Mouse (Mus musculus) cerebellum, postnatal 14 days (tissue): ENCODE measurements around the gene Lhx1.
A peak's percentile ranks its signal among the peaks of the same experiment; 100 is the strongest.

Experiments used
- DNase-seq, 2 experiments: peaks; one replicate each; pipeline ENCODE4 v3.0.0; 2021; ENCODE audit warnings: mixed read lengths in 2 of 2

Gene Lhx1

DNA sequence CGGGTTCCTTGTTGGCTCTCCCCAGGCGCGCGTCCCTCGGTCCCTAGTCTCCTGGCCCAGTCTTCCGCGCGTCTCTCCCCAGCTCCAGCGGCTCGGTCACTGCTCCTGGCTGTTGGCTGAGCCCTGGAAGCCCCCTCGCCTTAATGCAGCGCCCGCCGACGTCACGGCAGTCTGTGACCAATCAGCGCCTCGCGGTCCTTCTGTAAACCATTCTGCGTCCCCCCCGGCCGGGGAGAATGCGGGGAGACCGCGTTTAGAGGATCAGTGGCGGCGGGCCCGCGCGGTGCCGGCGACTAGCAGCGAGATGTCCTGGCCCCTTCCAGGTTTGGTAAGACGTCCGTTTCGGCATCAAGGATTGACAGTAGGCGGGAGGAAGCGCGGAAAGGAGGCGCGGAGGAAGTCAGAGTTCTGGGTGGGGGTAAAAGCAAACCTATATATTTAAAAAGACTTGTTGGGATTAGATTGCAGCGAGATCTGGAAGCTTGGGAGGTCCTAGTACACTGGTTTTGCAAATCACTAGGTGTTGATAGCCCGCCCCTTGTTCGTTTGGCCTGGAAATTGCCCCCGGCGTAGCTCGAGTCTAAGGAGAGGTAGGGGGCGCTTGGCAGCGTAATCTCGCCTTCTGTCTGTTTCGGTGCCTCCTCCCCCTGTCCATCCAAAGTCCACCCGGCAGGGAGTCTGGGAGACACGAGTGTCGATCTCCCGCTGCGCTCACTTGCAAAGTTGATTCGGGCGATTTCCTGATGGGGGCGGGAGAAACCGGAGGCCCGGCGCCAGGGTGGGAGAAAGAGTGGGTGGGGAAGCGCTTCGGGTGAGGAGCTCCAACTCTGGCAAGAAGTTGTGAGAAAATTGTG lies at the start of gene Lhx1:
Lhx1 (minus strand) TSS at position 115 of the 854 bp plus-strand sequence.
- peak; percentile 94 to 98 for DNase-seq

DNA sequence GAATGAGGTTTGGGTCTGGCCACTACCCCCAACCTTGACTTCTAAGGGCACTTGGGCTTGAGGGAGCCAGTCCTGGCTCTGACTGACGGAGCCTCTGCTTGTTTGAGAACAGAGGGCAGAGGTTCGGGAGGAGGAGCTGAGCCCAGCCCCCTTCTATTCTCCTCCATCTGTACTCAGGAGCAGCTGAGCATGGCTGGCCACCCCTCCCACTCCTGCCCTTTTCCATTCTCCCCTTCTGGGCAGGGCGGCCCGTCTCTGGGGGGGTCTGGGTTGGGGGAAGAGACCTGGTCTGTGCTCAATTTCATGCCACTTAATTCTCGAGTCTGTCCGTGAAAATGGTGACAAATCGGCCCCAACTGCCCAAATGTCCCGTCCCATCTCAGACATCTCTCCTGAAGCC lies 49.5 kb upstream of the Lhx1 start:
- DNase-seq: no peak

DNA sequence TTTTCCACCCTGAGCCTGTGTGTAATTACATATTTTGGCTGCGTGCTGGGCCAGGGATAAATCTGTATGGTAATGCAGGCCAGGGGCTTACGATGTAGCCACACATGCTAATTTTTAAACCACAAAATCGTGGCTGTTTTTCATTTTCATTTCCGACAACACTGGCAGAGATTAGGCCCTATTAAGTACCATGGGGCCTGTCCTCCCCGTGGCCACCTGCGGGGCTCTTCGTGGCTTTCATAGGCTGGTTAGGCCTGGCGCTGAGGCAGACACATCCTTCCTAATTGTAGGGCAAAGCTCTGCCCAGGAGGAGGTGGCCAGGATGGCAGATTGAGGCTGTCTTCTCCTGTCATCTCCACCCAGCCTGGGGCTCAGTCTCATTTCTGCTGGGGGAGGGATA lies 48.3 kb upstream of the Lhx1 start:
- DNase-seq: no peak

DNA sequence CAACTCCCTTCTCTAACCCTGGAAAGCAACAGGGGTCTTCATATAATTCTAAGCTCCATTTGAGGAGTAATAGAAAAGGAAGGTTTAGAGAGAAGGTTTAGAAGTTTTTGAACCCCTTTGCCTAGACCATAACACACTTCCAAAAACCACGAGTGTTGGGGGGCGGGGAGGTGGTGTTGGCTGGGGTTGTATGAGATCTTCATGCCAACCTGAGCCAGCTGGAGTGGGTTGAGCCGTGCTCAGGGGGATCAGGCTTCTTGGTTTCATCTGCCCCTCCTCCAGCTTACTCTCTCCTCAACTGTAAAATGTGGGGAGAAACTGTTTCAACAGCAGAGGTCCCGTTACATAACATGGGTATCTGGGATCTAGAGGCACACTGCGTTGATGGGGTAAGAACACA lies 45.5 kb upstream of the Lhx1 start:
- DNase-seq: peak; percentile 48 to 63

DNA sequence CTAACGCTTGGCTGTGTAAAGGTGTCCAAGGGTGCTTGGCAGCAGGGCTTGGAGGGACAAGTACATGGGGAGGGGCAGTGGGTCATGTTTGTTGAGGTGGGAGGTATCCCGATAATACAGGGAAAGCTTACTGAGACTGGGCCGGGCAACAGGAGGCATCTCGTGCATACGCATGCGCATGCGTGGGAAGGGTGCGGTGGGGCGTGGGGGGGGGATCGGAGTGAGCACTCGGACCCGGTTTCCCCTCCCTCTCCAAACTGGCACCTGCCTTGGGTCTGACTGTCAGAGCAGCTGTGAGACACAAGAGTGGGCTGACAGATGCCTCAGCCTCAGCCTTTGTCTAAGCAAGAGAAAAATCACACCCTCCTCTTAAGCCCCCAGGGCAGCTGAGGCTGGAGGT lies 45.1 kb upstream of the Lhx1 start:
- DNase-seq: peak; percentile 75 to 80

DNA sequence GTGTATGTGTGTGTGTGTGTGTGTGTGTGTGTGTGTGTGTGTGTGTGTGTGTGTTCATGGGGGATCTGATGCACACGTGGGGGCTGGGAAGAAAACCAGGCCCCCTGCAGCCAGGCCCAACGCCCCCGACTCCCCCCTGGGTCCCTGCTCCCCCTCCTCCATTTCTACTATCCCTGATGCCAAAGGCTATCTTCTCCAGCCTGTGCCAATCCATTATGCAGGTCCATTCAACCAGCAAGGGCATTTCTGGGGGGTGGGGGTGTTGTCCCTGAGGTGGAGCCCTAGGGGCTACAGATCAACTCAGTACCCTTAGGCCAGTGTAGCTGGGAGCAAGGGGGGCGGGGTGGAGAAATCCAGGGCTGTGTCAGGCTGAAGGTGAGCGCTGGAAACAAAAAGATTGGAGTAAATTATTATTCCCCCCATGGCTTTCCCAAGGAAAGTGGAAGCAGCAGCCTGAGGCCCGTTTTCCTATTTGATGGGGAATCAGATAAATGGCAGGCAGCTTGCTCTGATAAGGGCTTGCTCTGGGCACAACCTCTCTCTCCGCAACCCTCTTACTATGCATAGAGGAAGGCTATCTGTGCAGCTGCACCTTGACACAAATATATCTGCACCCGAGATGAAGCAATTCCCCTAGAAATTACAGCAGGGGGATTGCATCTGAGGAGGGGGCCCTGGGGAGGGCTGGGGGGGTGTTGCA lies 43.9 kb upstream of the Lhx1 start:
- DNase-seq: no peak

DNA sequence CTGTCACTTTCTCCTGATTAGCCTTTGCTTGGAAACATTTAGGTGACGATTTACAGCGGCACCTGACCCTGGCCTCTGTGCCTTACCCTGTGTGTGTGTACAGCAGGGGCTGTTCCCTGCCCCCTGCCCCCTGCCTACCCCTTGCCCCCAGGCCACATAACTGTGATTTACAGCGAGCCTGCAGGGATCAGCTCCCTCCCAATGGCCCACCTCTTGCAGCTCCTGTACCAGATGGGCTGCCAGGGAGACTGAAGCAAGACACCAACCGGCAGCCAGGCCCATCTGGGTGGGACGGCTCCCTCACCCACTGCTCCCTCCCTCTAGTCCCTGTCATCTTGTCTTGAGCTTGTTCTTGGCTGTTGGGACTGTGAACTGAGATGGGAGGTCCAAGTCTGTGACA lies 43.1 kb upstream of the Lhx1 start:
- no peak for DNase-seq

DNA sequence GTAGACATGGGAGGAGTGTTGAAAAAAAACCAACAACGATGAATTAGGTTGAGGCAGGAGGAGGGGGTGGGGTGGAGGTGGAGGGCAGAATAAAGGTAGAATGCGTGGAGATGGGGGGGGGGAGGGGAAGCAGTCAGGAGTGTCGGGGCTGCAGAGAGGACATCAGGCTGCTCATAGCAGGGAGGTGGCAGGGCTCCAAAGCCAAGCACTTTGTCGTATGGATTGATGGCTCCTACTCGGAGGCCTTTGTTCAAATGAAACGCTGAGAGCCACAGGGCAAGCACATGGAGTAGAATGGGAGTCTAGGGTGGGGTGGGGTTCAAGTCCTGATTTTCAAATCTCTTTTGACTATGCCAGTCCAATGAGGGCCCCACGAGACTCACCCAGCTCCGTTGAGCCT lies 41.4 kb upstream of the Lhx1 start:
- peak; percentile 63 to 70 for DNase-seq

DNA sequence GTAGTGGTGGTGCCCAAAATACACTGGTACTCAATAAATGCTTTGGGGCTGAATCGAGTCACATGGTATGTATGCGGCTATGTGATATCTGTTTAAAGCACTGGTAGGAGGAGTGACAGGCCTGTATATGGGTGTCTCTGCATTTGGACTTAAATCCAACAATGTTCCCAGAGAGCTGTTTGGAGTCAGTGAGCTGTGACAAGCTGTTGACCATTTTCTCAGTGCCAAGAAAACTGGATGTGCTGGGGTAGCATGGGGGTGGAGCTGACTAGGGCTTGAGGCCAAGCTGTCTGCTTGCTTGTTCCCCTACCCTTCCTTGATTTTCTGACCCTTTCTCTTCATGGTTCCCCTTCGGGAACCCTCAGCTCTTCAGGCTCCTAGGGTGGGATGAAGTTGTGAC lies 39.9 kb upstream of the Lhx1 start:
- no peak for DNase-seq

DNA sequence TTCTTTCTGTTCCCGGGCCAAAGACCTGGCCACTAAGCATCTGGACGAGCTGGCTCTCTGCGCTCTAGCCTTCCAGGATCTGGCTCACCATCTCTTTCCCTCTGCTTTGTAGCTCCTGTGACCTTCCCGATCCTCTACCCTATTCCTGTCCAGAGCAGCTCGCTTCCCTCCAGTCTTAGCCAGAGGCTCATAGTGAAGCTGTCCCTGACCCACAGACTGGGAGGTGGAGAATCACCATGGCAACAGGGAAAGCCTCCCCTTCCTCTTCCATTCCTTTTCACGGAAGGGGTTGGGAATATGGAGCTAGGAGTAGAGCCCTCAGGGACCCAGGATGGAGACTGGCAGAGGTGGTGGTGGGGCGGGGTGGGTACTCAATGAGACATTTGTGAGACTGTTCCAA lies 38.0 kb upstream of the Lhx1 start:
- no peak for DNase-seq

DNA sequence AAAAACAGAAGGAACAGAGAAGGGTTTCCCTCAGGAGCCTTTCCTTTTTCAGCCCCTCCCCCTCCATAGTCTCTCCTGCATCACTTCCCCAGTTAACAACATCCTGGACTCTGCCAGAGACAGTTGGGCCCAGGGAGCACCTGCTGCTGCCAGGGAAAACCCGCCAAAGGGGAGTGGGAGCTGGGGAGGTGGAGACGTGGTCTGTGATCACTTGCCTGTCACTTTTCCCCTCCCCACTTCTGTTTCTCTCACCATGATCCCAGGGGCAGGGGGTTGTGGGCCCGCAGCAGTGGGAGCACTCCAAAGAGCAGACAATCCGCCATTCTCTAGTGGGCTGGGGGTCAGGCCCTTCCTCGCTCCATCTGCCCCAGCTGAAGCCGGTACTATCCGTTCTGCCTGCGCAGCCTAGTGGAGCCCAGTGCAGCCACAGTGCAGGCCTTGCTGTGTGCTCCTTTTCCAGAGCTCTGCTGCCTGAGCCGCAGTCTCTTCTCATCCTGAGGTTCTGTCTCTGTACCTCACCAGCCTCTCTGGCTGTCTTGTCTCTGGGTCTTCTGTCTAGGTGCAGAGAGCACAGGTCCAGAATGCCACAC lies 37.5 kb upstream of the Lhx1 start:
- DNase-seq: peak; percentile 58 to 60

DNA sequence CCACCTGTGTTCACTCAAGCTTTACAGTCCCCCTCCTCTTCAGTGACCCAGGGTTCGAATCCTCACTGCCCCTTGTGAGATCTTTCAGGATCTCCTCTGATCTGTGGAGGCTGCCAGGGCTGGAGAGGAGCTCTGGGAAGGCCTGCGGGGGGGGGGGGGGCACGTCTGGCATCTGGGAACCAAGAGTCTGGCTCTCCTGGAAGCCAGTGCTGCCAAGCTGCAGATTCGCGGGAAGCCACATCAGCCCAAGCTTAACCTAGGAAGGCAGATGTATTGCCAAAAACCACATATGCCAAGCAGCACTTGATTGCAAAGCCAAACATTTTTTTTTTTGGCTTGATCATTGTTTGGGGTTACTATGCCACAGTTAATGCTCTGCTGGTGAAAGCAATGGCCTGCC lies 36.2 kb upstream of the Lhx1 start:
- no peak for DNase-seq

DNA sequence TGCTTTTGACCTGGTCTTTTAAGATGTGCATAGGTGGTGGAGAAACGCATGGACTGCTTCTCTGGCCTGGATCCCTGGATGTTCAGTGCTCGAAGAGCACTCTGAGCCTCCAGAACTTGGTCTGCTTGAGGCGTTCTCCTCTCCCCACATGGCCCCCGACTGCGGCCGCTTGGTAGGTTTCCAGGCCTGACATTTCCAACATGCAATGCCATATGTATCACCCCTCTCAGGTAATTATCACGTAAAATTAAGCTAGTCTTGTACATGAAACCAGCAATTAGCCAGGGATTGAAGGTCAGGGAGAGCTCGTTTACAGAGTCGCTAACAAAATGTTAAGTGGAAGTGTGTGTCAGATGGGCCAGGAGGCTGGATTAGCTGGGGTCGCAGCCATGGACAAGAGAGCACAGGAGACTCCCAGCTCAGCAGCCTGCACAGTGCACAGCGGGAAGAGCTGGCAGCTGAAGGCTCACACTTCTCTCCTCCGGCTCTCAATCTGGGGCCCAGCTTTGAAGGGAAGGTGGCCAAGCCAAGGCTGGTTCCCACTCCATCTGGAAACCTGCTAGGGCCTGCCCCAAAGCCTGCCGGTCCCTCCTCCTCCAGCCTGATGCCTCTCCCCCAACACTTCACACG lies 28.6 kb upstream of the Lhx1 start:
- DNase-seq: peak; percentile 76 to 85

DNA sequence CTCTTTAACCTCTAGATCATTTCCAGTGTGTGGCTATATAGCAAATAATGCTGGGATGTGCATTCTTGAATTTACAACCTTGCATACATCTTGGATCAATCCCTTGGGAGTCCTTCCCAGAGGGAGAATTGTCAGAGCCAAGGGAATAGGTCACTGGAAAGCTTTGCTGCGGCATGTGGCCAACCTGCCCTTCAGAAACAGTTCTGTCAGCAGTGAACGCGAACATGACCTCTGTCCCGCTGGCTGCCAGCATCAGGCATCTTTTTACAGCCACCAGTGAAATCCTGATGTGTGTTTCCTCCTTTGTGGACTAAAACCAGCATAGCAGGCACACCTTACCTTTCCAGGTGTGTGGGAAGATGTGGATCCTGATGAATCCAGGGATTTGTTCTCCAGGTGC lies 26.0 kb upstream of the Lhx1 start:
- DNase-seq: no peak

DNA sequence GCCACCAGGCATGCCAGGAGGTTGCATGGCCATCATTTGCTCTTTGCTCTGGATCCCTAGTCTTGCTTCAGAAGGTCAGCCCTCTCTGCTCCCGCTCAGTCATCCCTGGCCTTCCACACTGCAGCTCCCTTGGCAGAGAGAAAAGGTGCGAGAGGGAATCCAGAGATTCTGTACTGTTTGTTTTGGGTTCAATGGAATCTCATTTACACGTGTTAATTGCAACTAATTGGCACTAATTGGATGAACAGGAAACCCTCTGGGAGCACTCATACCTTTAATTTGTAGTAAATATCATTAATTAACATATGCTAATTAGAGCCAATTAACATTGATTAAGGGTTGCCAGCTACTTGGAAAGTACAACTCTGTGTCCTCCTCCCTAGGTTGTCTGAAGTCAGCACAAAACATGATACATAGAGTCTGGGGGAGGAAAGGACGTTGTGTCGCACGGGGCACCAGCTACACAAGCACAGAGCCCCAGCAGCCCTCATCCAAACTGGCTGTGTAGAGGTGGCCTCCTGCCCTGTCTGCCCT lies 24.0 kb upstream of the Lhx1 start:
- DNase-seq: no peak

DNA sequence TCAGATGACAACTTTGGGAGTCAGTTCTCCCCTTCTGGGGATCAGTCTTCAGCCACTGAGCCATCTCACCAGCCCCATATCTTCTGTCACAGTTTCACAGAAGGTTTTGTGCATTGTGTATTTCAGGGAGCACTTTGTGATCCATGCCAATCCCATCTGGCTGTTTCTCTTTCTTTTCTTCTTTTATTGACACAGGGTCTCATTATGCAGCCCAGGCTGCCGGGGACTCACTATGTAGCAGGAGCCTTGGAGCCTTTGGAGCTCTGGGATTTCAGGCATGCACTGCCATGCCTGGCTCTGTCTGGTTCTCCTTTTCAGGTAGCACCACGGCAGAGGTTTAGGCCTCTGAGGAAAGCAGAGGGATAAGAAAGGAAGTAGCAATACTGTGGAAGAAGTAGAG lies 23.0 kb upstream of the Lhx1 start:
- DNase-seq: no peak

DNA sequence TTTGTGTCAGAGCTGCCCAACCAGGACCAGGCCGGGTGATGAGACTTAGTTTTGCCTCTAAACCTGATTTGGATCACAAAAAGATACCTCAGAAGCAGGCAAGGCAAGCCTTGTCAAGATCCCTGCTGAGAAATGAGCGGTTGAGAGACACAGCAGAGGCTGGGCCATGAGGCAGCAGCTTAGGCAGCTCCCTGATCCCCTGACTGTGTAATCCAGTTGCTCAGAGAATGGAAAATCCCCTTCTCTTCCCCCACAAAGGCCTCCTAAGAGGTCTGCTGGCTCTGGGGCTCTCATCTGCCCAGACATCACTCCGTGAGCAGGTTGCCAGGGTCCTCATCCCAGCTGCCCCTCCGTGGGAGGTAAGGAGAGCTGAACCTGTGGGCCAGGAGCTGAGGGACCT lies 14.6 kb upstream of the Lhx1 start:
- DNase-seq: no peak

DNA sequence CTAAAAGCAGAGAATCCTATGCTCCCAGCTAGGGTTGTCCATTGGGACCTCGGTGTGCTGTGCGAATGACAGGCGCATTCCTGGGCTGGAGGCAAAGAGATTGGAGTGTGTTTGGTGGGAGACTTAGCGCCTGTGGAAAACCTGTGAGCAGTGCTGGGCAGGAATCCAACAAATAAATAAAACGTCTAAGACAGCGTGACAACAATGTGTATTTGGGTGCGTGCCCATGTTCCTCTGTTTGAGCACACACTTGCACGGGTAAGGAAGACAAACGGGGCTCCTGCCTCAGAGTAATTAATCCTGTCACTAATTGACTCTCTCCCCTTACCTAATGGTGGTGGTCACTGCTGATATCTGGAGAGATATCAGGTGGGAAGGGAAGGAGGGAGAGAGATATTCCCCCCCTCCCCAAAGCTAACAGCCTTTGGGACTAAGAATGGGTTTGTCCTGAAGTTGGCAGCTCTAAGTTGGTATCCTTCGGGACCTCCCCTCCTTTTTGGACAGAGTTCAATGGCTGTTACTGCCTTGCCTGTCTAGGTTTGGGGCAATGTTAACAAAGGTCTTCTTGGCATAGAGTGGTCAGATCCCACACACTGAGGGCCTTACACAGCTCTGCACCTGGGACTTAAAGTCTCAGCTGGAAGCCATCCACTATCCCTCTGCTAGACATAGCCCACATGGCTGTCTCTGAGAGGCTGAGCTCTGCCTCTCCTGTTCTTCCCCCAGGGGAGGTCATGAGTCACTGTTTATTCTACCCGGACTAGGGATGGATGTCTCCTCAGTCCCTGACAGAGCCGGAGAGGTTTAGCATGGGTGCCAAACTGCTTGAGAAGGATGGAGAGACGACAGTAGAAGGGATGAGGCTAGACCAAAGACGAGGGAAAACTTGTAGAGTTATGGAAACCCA lies 4.7 kb upstream of the Lhx1 start:
- DNase-seq: peak; percentile 51 to 63

DNA sequence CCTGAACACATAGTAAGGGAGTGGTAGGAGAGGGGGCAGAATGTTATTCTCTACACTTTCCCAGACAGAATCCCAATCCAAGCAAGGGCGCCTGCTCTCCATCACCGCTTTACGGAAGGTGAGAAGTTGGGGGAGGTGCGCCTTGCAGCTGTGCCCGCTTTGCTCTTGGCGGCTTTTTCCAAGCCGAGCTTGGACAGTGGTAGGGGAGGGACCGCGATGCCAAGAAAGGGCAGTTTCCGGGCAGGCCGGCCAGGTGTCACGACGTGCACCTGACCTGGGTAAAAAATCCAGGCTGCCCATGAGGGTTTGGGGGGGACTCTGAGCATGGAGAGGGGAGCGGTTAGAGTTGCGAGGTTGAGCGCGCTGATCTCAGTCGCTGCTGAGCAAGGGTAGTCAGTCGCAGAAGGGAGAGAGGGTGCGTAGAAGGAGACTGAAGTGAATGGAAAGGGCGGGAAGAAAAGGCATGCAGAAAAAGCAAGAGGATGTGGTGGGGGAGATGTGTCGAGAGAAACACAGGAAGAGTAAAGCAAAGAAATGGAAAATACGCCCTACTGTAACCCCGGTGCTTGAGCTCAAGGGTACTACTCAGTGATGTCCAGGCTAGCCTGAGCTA lies 3.9 kb upstream of the Lhx1 start:
- DNase-seq: peak; percentile 60 to 65

DNA sequence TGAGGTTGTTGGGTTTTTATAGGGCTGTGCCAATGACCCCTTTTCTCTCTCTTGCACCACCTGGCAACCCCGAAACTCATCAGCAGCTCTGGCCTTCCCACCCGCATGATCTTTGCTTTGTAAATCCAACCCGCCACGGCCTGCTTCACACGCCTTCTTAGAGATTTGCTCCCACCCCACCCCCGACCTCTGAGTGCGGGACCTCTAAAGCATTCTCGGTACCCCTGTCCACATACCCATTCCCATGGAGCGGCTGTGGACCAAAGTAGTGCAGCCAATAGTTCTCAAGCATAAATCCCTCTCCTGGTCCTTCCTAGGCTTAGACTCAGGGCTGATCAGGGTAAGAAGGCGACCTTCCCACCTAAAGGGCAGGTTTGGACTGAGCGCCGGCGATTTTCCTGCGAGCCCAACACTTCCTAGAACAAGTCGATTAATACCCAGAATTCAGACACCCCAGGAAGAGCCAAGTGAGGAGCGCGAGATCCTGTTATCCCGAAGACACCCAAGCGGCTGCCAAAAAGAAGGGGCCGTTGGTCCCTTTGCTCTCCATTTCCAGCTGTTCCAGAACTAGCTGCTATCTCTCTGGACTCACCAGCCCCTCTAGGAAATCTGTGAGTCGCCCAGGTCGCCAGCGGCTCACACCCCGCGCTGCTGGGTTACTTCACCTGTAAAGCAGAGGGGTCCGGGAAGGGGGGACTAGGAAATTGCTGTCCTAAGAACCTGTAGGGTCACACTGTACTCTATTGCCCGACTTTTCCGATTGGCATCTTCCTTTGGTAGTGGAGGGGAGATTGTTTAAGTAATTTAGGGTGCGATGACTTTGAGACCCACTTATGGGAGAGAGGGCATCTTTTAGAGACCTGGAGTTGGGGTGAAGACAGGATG lies 1.9 kb upstream of the Lhx1 start:
- DNase-seq: peak in 1 of 2 experiments; percentile 29

DNA sequence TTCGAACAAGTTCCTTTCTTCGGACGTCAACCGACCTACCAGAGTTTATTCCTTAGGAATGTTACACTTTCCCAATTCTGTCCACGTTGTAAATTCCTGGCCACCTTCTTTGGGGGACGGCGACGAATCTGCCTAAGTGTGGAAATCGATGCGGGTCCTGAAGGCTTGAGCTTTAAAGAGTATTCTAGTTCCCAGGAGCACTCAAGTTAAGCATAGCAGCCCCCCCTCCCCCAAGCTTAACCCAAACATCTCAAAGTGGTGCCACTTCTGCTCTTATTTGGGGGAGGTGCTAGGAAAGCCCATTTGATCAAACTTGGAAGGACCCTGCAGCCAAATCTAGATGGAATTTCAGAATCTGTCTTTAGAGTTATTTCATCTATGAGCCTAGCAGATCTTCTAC lies 1.1 kb upstream of the Lhx1 start:
- DNase-seq: peak in 1 of 2 experiments; percentile 21
